Mouse (Mus musculus): ENCODE data around the gene Nemp1. TPM values are rescaled to one million over a fixed set of nuclear protein-coding genes. Genes with fewer than 3 reads are reported as not detected.
A peak's percentile ranks its signal among the peaks of the same experiment; 100 is the strongest.

The Nemp1 gene
- polyA plus RNA-seq, 1 experiment = not detected

- peaks cover 7% of the 10 kb centered on the region for H3K4me1 ChIP-seq (ENCODE audit: control insufficient read depth, insufficient read depth, low read length)
- no peak overlapping the region for H3K4me3 ChIP-seq (ENCODE audit: insufficient read depth, low read depth, low read length)
- 25% methylated on average over 2 of the region's 2 CpGs for WGBS
- no peak overlapping the region for H3K27ac ChIP-seq (ENCODE audit: insufficient read depth, low read depth, low read length)
- TF ChIP-seq CTCF (IDR thresholded peaks at IDR 0.05; ENCODE audit: insufficient read depth, low read depth, low read length) (no peak), POLR2A (IDR thresholded peaks at IDR 0.05; ENCODE audit: insufficient read depth, low read depth, low read length) (no peak)
These were observed 70.9 kb downstream of the Nemp1 start for GRCm38 (mm10) chr10:127737552-127737951.

DNA sequence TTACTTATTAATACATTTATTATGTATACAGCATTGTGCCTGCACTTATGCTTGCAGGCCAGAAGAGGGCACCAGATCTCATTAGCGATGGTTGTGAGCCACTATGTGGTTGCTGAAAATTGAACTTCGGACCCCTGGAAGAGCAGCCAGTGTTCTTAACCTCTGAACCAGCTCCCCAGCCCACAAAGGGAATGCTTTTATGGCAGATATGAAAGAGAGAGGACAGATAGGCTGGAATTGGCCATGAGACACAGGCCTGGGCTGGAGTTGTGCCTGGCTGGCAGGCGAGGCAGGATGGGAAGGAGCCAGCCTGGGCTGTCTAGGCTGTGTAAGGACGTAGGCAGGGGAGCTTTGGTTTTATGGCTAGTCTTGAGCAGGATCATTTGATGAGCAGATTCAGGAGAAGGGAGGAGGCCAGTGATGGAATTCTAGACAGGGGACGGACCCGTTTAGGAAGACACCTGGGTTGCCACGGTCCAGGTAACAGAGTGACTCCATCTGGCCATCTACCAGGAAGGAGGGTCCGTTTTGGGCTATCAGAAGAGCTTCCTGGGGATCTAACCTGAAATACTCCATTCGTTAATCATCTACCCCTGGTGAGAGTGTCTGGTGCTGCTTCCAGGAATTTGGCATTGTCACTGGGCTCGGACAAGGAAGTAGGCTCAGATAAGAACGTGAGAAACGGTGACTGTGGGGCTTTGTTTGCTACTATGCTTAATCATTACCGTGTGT is 71.6 kb downstream of the Nemp1 start:
- Histone ChIP-seq H3K4me1 (ENCODE audit: control insufficient read depth, insufficient read depth, low read length) (peaks cover 7% of the 10 kb centered on the region), H3K27ac (ENCODE audit: insufficient read depth, low read depth, low read length) (no peak overlapping the region), H3K4me3 (ENCODE audit: insufficient read depth, low read depth, low read length) (no peak overlapping the region)
- no peak for TF ChIP-seq CTCF (IDR thresholded peaks at IDR 0.05; ENCODE audit: insufficient read depth, low read depth, low read length)
- no peak for TF ChIP-seq POLR2A (IDR thresholded peaks at IDR 0.05; ENCODE audit: insufficient read depth, low read depth, low read length)
- WGBS = 48% methylated on average over 13 of the region's 13 CpGs

GRCm38 (mm10) chr10:127739083-127739660 is 72.5 kb downstream of the Nemp1 start, which contains the start of gene Zbtb39:
Zbtb39 (plus strand) TSS chr10:127739538.
- WGBS = 2% methylated on average over 32 of the region's 61 CpGs
- peak within 1 kb of the TSS; percentile 94 for H3K4me3 ChIP-seq (ENCODE audit: insufficient read depth, low read depth, low read length)
- peak; percentile 47 for TF ChIP-seq CTCF (IDR thresholded peaks at IDR 0.05; ENCODE audit: insufficient read depth, low read depth, low read length)
- no peak; the same call in 1 of the 2 replicates for TF ChIP-seq POLR2A (IDR thresholded peaks at IDR 0.05; ENCODE audit: insufficient read depth, low read depth, low read length)
- H3K4me1 ChIP-seq (ENCODE audit: control insufficient read depth, insufficient read depth, low read length) = peaks cover 7% of the 10 kb centered on the region
- H3K27ac ChIP-seq (ENCODE audit: insufficient read depth, low read depth, low read length) = no peak within 1 kb of the TSS

DNA sequence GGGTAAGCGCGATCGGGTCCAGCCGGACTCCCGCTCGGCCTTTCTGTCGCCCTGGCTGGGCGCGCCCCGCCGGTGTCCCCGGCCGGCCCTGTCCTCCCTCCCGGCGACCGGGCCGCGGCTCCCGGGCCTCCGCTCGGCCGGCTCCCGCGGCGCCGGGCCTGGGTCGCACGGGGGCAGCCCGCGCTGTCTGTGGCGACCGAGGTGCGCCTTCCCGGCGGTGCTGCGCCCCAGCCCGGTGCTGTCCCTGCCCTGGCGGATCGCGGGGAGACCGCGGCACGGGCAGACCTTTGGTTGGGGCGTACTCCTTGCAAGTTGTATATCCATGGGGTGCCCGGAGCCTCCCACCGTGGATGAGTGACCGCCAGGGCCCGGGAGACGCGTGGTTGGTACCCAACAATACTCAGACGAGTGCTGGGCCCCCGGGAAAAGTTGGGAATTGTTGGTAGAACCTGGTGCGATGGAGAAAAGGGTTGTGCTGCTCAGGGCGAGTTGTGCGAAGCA is 73.0 kb downstream of the Nemp1 start:
- TF ChIP-seq POLR2A (IDR thresholded peaks at IDR 0.05; ENCODE audit: insufficient read depth, low read depth, low read length) (no peak), CTCF (IDR thresholded peaks at IDR 0.05; ENCODE audit: insufficient read depth, low read depth, low read length) (peak; percentile 25; the same call in 1 of the 2 replicates)
- under 1% methylated on average over 51 of the region's 55 CpGs for WGBS
- Histone ChIP-seq H3K4me1 (ENCODE audit: control insufficient read depth, insufficient read depth, low read length) (peaks cover 7% of the 10 kb centered on the region), H3K4me3 (ENCODE audit: insufficient read depth, low read depth, low read length) (peak overlapping the region; percentile 94), H3K27ac (ENCODE audit: insufficient read depth, low read depth, low read length) (no peak overlapping the region)

DNA sequence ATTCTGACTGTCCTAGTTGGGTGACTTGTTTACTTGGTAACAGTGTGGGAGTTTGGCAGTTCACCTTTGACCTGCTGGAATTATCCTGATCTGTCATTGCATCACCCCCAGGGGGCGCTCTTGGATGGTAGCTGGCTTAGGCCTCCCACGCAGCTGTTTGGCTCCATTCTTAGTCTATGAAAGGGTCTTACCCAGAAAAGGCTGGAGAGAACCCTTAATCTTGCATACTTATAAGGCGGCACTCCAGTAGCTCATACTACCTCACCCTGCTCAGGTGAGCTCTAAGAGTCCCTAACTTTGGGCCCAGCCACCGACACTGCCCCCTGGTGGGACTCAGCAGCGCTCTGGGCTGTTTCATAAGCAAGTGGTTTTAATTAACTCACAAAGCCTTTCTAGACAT is 78.0 kb downstream of the Nemp1 start:
- Histone ChIP-seq H3K4me3 (ENCODE audit: insufficient read depth, low read depth, low read length) (no peak overlapping the region), H3K4me1 (ENCODE audit: control insufficient read depth, insufficient read depth, low read length) (peaks cover 7% of the 10 kb centered on the region), H3K27ac (ENCODE audit: insufficient read depth, low read depth, low read length) (no peak overlapping the region)
- TF ChIP-seq POLR2A (IDR thresholded peaks at IDR 0.05; ENCODE audit: insufficient read depth, low read depth, low read length) = no peak
- peak; percentile 59 for TF ChIP-seq CTCF (IDR thresholded peaks at IDR 0.05; ENCODE audit: insufficient read depth, low read depth, low read length)
- WGBS = 59% methylated on average over 5 of the region's 5 CpGs

DNA sequence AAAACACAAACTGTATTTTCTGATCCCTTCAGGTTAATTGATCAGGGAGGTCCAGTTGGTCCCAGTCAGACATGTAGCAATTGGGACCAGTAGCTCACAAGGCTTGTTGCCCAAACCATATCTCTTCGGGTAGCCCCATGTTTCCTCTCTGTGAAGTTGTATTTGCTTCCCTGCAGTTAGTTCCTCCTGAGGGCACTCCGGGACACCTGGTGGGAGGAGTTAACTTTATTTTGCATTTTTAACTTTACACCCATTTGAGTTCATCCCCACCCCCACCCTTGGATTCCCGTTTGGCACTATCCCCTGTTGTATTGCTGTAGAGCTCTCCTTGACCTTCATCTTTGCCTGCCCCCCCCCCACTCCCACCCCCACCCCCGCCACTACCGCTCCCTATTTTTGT is 79.2 kb downstream of the Nemp1 start:
- 66% methylated on average over 5 of the region's 5 CpGs for WGBS
- peaks cover 16% of the 10 kb centered on the region for H3K4me1 ChIP-seq (ENCODE audit: control insufficient read depth, insufficient read depth, low read length)
- TF ChIP-seq POLR2A (IDR thresholded peaks at IDR 0.05; ENCODE audit: insufficient read depth, low read depth, low read length) = no peak
- TF ChIP-seq CTCF (IDR thresholded peaks at IDR 0.05; ENCODE audit: insufficient read depth, low read depth, low read length) = no peak

DNA sequence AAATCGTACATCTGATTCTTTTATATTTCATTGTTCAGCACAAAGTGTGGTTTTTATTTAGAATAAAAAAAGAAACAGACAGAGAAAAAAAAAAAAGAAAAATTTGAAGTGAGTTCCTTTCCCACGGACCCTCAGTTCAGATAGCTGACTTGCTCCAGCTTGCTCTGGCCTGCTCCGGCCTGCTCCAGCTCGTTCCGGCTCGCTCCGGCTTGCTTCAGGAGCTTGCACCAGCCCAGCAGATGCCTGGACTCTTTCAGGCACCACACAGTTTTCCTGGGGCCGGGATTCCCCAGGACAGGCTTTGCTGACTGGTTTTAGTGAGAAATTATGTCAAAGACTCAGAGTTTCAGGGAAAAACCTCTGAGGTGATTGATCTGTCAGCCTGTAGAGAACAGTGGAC is 80.6 kb downstream of the Nemp1 start:
- H3K4me1 ChIP-seq (ENCODE audit: control insufficient read depth, insufficient read depth, low read length) = peaks cover 12% of the 10 kb centered on the region
- WGBS = 91% methylated on average over 8 of the region's 8 CpGs
- H3K4me3 ChIP-seq (ENCODE audit: insufficient read depth, low read depth, low read length) = no peak overlapping the region
- TF ChIP-seq CTCF (IDR thresholded peaks at IDR 0.05; ENCODE audit: insufficient read depth, low read depth, low read length) (no peak), POLR2A (IDR thresholded peaks at IDR 0.05; ENCODE audit: insufficient read depth, low read depth, low read length) (no peak)
- H3K27ac ChIP-seq (ENCODE audit: insufficient read depth, low read depth, low read length) = no peak overlapping the region

More for the DNA sequence above, 79.2 kb downstream of the Nemp1 start:
- Histone ChIP-seq H3K4me3 (ENCODE audit: insufficient read depth, low read depth, low read length) (no peak overlapping the region), H3K27ac (ENCODE audit: insufficient read depth, low read depth, low read length) (no peak overlapping the region)

- 27% methylated on average over 8 of the region's 8 CpGs for WGBS
- peaks cover 12% of the 10 kb centered on the region for H3K4me1 ChIP-seq (ENCODE audit: control insufficient read depth, insufficient read depth, low read length)
- no peak overlapping the region for H3K4me3 ChIP-seq (ENCODE audit: insufficient read depth, low read depth, low read length)
- no peak overlapping the region for H3K27ac ChIP-seq (ENCODE audit: insufficient read depth, low read depth, low read length)
- TF ChIP-seq CTCF (IDR thresholded peaks at IDR 0.05; ENCODE audit: insufficient read depth, low read depth, low read length) = no peak
- TF ChIP-seq POLR2A (IDR thresholded peaks at IDR 0.05; ENCODE audit: insufficient read depth, low read depth, low read length) = no peak
These were observed 82.3 kb downstream of the Nemp1 start for GRCm38 (mm10) chr10:127748847-127749612.

Data from olfactory bulb, adult 2 months (tissue).